Mouse (Mus musculus) right cerebral cortex, postnatal 4 days (tissue): ENCODE measurements at regions not wholly inside any gene's neighbourhood (a gene's known extent, or its start where the extent isn't known, plus 50 kb on each side); places are given as distances from the start of the nearest gene placed in this dataset.

Experiments
- DNase-seq: peaks from one replicate; pipeline ENCODE4 v3.0.0-alpha.2; 2022

GRCm38 (mm10) chr3:148429012-148429865 lies 561.1 kb downstream of the Adgrl2 start:
- no peak for DNase-seq

GRCm38 (mm10) chr3:148424089-148424488 lies 566.3 kb downstream of the Adgrl2 start:
- no peak for DNase-seq

GRCm38 (mm10) chr3:148423383-148423782 lies 567.0 kb downstream of the Adgrl2 start:
- DNase-seq: no peak

- no peak for DNase-seq
Observed at GRCm38 (mm10) chr3:148422720-148423119, 567.6 kb downstream of the Adgrl2 start.

- no peak for DNase-seq
Observed at GRCm38 (mm10) chr3:148422205-148422604, 568.1 kb downstream of the Adgrl2 start.

GRCm38 (mm10) chr3:148420303-148420702 lies 570.1 kb downstream of the Adgrl2 start:
- DNase-seq: no peak

GRCm38 (mm10) chr3:148419462-148420074 lies 570.8 kb downstream of the Adgrl2 start:
- no peak for DNase-seq

- DNase-seq: no peak
Observed at GRCm38 (mm10) chr3:148418067-148418466, 572.3 kb downstream of the Adgrl2 start.

GRCm38 (mm10) chr3:148415443-148415842 lies 574.9 kb downstream of the Adgrl2 start:
- no peak for DNase-seq

- no peak for DNase-seq
Observed at GRCm38 (mm10) chr3:148413027-148413426, 577.3 kb downstream of the Adgrl2 start.

- DNase-seq: no peak
Observed at GRCm38 (mm10) chr3:148412191-148412590, 578.2 kb downstream of the Adgrl2 start.

- no peak for DNase-seq
Observed at GRCm38 (mm10) chr3:148398349-148398748, 592.0 kb downstream of the Adgrl2 start.

GRCm38 (mm10) chr3:148387550-148387949 lies 602.8 kb downstream of the Adgrl2 start:
- no peak for DNase-seq

- DNase-seq: no peak
Observed at GRCm38 (mm10) chr3:148385712-148386111, 604.6 kb downstream of the Adgrl2 start.

GRCm38 (mm10) chr3:148381057-148381456 lies 609.3 kb downstream of the Adgrl2 start:
- no peak for DNase-seq

- no peak for DNase-seq
Observed at GRCm38 (mm10) chr3:148363331-148363730, 627.0 kb downstream of the Adgrl2 start.

GRCm38 (mm10) chr3:148362453-148362864 lies 627.9 kb downstream of the Adgrl2 start:
- no peak for DNase-seq

GRCm38 (mm10) chr3:148343633-148344361 lies 646.6 kb downstream of the Adgrl2 start:
- DNase-seq: peak; percentile 40

GRCm38 (mm10) chr3:148343256-148343632 lies 647.1 kb downstream of the Adgrl2 start:
- no peak for DNase-seq

- DNase-seq: no peak
Observed at GRCm38 (mm10) chr3:148339258-148339657, 651.1 kb downstream of the Adgrl2 start.

GRCm38 (mm10) chr3:148336640-148337039 lies 653.7 kb downstream of the Adgrl2 start:
- no peak for DNase-seq

- DNase-seq: no peak
Observed at GRCm38 (mm10) chr3:148336091-148336511, 654.3 kb downstream of the Adgrl2 start.

- no peak for DNase-seq
Observed at GRCm38 (mm10) chr3:148335654-148336053, 654.7 kb downstream of the Adgrl2 start.
